Mouse (Mus musculus) brain, embryonic 14.5 days (tissue): ENCODE measurements around the gene Stk11. TPM values are rescaled to one million over a fixed set of nuclear protein-coding genes. Genes with fewer than 3 reads are reported as not detected.

ENCODE experiments used
- DNase-seq: peaks from one replicate; pipeline ENCODE4 v3.0.0-alpha.2; 2011; ENCODE audit warnings: low read depth
- CTCF ChIP-seq: fragments of 200-500 bp; IDR thresholded peaks from 2 replicates; pipeline ENCODE4 v1.5.1; 2012; ENCODE audit warnings: inconsistent platforms, mild to moderate bottlenecking, moderate library complexity, borderline replicate concordance; ENCODE audit not compliant: insufficient read depth, insufficient read length; ENCODE audit errors: extremely low read depth
- POLR2A ChIP-seq: fragments of 200-500 bp; IDR thresholded peaks from 2 replicates; pipeline ENCODE4 v1.6.1; 2012; ENCODE audit warnings: mild to moderate bottlenecking, inconsistent platforms, borderline replicate concordance; ENCODE audit not compliant: poor library complexity, insufficient read depth, insufficient read length, severe bottlenecking; ENCODE audit errors: extremely low read depth
- polyA plus RNA-seq: library from polyadenylated mRNA; depleted of rRNA; stranded (reverse); fragments of >200 nt; gene quantifications from 2 replicates; pipeline ENCODE4 v1.2.3, GENCODE M21; 2012

Gene Stk11
- polyA plus RNA-seq, 1 experiment: 112 TPM

DNA sequence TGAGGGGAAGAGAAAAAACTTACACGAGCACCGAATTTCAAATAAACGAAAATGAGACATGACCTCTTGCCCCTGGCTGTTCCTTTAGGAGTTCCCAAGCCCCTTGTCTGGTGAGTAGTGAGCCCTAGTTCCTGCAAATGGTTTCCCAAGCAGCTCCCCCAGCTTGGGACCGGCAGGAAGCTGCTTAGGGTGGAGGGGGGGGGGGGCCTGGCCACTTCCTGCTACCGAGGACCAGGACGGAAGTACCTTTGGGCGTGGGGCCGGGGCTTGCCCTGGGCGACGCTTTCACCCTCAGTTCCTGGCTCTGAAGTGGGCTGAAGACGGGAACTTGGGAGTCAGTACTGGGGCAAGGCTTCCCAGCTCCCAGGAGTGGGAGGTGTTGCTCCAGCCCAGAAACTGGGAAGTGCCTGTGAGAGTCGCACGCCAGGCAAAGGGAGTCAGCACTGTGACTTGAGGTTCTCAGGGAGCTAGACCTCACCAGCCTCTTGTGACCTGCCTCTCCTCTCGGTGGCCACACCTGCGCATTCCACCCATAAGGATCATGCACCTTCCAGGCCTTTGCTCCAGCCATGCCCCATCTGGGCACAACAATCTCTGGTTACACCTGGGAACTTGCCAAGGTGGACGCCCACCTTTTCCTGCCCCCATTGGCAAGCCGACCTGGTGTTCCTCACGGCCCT, 42.8 kb downstream of the Stk11 start:
- peak; percentile 73 for DNase-seq
- TF ChIP-seq POLR2A (0 out of 2 replicates have a peak, but pooled peaks have one; percentile 9), CTCF (no peak)

DNA sequence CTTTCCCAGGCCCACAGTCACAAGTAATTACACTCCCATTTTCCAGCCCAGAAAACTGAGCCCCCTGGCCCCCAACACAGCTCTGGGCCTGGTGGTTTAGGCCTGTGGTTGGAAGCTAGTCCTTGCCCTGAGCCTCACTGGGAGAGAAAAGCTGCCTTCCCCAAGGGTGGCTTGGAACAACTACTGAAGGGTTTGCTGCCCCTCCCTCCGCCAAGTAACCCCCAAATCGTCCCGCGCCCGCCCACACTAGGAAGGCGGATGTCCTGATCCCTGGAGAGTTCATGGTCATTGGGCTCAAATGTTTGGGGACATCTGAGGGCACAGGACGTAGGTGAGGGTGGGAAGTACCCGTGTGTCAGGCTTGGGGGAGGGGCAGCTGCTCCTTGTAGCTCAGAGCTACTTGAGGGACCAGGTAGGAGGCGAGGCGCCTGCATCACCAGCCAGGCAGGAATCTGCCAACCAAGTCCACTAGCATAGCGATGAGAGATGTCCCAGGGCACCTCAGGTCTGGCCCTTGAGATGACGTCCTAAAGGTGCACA, 43.5 kb downstream of the Stk11 start:
- TF ChIP-seq POLR2A (no peak), CTCF (no peak)
- DNase-seq: peak; percentile 78

DNA sequence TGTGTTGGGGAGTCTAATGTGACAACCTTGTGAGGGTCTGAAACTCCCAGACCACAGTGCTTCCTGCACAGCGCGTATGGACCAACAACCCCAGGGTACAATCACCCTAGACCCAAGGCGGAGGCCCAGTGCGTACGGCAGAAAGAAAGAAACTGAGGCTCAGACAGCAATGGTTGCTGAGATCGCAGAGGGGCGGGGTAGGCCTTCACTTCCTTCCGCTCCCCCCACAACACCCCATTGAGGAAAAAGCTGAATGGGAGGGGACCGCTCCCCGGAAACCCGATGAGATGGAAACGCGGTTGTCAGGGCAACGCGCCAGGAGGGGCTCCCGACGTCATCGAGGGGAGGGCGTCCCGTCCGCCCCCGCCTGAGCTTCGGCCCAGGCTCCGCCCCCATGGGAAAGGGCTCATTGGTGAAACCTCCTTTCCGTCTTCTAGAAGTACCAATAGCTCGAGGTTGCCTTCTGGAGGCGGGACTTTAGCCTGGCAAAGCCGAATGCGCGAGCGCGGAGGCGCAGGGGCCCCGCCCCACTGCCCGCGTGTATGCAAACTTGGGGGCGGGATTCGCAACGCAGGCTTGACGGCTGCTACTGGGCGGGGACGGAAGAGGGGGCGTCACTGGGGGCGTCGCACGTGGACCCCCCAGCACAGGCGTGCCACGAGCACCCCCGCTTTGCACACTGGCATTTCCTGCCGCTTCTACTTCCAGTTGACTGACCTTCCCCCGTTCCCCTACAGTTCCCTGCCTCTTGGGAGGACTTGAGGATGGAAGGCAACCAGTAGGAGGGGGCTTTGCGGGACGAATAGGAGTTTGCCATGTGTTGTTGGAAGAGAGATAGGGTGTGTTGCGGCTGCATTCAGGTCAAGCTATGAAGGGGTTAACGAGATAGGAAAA, 44.2 kb downstream of the Stk11 start:
- peak; percentile 99 for DNase-seq
- TF ChIP-seq POLR2A (no peak), CTCF (no peak)

DNA sequence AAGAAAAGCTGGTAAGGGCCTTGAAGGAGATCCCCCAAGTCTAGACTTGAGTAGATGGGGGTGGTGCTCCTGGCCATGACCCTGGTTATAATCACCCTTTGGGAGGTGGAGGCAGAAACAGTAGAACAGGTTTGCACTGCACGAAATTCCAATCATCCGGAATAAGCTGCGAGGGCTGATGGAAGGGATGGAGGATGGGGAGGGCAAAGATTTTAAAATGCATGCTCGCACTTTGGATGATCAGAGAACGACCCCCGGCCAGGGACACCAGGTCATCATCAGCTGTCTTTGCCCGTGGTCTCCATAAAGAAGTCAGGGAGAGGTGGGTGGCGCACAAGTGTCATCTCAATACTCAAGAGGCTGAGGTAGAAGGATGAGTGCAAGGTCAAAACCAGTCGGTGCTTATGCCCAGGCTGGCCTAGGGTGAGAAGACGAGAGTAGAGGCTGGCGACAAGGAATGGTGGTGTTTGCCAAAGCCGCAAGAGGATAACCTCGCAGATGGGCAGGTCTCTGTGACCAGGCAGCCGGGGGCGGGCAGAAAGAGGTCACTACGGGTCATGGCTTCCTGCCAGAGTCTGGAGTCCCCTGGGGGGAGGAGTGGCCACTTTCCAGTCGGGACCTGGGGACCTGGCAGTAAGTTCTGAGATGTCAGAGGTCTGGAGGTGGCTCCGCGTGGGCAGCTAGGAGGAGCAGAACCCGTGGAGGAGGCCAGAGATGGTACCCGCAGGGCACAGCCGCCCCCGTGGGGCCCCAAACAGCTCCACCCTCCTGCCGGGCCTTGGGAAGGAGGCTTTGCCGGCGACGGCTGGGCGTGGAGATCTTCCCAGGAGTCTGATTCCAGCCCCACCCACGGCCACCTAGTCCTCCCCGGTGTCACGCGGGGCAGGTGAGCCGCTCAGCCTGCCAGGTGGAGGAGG, 45.1 kb downstream of the Stk11 start:
- DNase-seq: no peak
- TF ChIP-seq CTCF (no peak), POLR2A (no peak)

DNA sequence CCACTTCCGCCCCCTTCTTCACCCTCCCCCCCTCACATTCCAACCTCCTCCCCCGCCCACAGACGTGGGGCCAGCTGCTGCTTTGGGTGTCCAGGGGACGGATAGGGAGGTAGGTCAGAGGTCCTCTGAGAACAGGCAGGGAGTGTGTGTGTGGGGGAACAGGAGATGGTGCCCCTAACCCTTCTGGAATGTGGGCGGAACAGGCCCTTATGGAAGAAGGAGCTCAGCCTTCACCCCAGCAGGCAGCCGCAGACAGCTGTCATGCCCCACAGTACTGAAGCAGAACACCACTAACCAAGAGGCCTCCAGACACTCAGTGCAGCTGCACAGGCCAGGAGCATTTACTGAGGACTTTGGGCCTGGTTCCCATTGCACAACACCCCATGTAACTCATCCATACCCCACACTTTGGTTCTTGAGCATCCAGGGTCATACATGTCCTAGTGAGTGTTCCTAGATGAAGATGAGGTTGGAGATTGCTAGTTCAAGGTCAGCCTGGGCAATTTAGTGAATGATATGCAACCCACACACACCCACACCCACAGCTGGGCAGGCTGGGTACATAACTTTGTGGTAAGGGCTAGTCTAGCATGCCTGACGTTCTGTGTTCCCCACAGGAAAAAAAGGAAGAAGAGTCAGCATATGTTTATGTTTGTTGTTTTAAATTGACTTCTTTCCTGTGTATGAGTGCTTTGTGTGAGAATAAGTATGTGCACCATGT, 46.1 kb downstream of the Stk11 start:
- no peak for DNase-seq
- TF ChIP-seq CTCF (no peak), POLR2A (no peak)

DNA sequence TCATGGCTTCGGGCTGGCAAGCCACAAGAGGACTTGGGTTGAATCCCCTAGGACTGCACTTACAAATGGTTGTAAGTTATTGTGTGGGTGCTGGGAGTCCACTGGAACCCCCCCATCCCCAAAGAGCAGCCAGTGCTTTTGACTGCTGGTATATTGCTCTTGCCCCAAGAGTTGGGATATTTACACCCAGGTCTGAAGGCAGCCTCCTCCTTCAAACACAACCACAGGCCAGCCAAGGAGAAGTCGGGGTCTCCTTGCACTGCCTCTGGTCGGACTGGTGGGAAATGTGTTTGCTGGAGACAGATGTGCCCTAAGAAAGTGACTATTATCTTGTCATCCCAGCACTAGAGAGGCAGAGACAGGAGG, 46.6 kb downstream of the Stk11 start:
- no peak for TF ChIP-seq POLR2A
- no peak for TF ChIP-seq CTCF
- no peak for DNase-seq

DNA sequence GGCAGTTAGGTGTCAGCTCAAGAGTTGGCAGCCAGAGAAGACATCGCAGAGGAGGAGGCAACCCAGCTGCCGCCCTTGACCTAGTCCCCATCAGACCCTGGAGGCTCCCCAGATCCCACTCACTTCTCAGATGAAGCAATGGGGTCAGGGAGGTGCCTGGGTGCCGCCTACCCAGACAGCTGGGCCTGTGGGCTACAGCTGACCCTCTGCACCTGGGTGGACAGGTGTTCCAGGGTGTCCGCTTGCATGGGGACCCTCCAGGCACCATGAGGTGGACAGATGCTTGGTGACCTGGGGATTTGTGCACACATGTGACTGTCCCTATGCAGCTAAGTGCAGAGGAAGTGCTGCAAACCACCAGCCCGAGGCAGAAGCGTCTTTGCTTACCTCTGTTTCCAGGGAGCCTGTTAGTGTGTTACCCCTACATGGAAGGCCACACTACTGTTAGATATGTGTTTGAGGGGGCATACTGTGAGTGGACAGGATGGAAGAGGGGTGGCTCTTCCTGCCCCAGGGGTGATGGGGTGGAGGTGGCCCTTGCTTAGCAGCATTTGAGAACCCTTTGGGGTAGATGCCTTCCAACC, 47.2 kb downstream of the Stk11 start:
- TF ChIP-seq CTCF: no peak
- no peak for TF ChIP-seq POLR2A

DNA sequence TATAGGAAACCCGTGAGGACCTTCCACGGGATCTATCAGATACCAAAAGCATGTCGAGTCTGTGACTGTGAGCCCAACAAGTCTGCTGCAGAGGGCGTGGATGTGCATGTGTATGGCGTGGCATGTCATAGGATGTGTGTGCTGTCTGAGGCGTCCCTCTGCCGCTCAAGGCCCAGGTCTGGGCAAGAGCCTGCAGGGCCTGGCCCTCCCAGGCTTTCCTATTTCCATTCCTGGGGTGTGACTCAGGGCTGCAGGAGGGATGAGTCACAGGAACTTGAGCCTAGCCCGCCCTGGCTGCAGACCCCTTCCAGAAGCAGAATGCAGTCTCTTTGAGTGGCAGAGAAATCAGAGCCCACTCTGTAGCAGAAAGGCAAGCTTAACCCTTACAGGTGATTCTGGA, 48.1 kb downstream of the Stk11 start:
- TF ChIP-seq POLR2A (no peak), CTCF (no peak)
- no peak for DNase-seq

More for the DNA sequence above, 47.2 kb downstream of the Stk11 start:
- no peak for DNase-seq

DNA sequence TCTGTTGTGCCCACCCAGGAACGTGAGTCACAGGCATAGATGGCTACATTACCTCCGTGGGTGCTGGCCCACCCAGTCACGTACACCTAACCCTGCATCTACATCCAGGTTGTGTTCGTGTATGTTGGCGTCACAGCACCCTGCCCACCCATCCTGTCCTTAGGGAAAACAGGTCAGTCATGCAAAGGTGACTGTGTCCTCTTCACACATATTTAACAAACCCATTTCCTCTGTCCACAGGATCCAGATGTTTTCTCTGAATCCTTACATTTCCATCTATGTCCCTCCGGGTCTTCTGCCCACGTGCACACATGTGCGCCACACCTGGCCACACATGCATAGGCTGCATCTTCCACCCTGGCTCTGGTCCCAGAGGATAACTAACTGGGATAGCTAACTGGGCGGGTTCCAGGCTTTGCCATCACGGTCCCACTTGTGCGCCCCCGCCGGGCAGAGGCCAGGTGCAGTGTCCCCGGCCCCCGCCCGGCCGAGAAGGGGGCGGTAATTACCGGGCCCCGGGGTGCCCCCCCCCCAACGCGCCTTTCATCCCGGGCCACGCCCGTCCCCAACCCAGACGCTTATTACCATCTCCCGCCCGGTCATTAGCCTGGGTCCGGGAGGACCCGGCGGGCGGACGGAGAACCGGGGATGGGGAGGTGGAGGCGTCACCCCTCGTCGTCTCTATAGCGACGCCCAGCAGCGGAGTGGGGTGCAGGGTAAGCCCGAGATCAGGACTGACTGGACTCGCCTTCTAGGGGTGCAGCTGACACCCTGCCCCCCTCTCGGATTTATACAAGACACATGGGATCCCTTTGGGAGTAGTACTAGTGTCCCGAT, 48.8 kb downstream of the Stk11 start:
- no peak for DNase-seq
- no peak for TF ChIP-seq POLR2A
- TF ChIP-seq CTCF: no peak

DNA sequence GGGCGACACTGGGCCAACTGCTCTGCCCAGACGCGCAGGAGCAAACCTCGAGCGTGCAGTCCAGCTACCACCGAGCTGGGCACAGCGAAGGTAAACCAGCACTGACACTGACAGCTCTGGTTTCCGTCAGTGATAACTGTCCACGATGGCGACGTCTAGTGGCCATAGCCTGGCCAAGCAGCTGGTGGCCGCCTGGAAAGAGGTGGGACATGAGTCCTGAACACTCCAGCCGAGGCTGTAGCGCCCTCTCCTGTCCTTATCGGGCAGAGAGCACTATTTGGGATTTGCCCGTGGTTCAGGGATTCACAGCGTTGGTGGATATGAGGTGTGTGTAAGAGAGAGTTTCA, 49.4 kb downstream of the Stk11 start:
- TF ChIP-seq CTCF: peak; percentile 99
- peak; percentile 52; the same call in 1 of the 2 replicates for TF ChIP-seq POLR2A
- DNase-seq: peak; percentile 97
